14 mouse cellular contexts compared by ENCODE assay signal in the genomic region with DNA sequence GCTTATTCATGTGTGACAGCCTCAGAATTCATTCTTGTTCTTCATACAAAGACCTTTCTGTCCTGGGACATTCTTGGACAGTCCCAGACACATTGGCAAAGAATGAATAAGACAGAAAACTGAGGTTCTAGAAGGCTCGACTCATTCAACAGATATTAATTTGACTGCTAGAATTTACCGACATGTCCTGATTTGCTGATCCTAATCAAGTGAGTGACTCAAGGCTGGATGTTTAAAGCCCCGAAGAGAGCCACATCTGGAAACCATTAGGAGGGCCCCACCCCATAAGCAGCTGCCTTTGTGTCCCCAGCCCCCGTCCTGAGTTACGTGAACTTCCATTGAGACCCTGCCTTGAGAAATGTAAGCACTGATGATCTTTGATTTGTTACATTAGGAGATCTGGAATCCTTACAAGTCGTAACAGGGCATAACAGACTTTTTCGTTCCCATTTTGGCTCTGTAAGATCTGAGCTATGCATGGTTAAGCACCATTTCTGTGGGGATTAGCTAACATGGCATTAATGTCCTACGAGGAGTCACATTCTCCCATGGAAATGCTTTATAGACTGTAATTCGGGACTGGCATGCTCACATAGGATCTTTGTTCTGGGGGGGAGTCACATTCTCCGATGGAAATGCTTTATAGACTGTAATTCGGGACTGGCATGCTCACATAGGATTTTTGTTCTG.
A peak's percentile ranks its signal among the peaks of the same experiment; 100 is the strongest.
DNase-seq lines count a peak whose midpoint lies in the region; ATAC-seq and TF ChIP-seq lines count a peak whose summit lies in the region.
"Had no signal": no experiment of that assay in that cellular context is flagged by ENCODE, and none has a peak within 500 bp of the region (broad histone marks: within the 10 kb centered on the region; RNA-seq: fewer than 3 reads in every experiment).

No protein-coding gene starts in this region.

- H3K4me1 ChIP-seq in kidney, adult 2 months (ENCODE audit: control insufficient read depth, insufficient read depth, low read length) = peaks cover 5% of the 10 kb centered on the region; the same call in 1 of the 2 replicates
- peaks cover 13% of the 10 kb centered on the region for H3K4me1 ChIP-seq in limb, embryonic 11.5 days (ENCODE audit: control insufficient read depth, insufficient read depth, low read length)

- no peaks in the 10 kb centered on the region for H3K9me3 ChIP-seq in limb, embryonic 11.5 days (ENCODE audit: control insufficient read depth, low read length)

- peak; percentile 70; the same call in 1 of the 2 replicates for ATAC-seq in limb, embryonic 11.5 days (ENCODE audit: insufficient number of reproducible peaks, low FRiP score, low TSS enrichment, low read depth)
- ATAC-seq: forebrain, embryonic 16.5 days had no signal

- no peak overlapping the region for H3K4me3 ChIP-seq in kidney, adult 2 months (ENCODE audit: insufficient read depth, low read depth, low read length)
- H3K4me3 ChIP-seq in limb, embryonic 11.5 days (ENCODE audit: low read depth, low read length) = no peak overlapping the region

- no peak overlapping the region for H3K9ac ChIP-seq in limb, embryonic 11.5 days (ENCODE audit: low read length)

- no peaks in the 10 kb centered on the region for H3K36me3 ChIP-seq in kidney, adult 2 months (ENCODE audit: control insufficient read depth, insufficient read depth, low read length)
- H3K36me3 ChIP-seq in limb, embryonic 11.5 days (ENCODE audit: control insufficient read depth, insufficient read depth, low read length) = no peaks in the 10 kb centered on the region

- H3K27ac ChIP-seq in kidney, adult 2 months (ENCODE audit: insufficient read depth, low read depth, low read length) = no peak overlapping the region
- H3K27ac ChIP-seq in limb, embryonic 11.5 days (replicated peaks; ENCODE audit: low read depth, low read length) = no peak overlapping the region; the same call in 1 of the 2 replicates

- peak; percentile 19 for DNase-seq in kidney, adult 2 months
- DNase-seq in kidney, postnatal 14 days = no peak
- peak; percentile 76 for DNase-seq in 3T3-L1 (ENCODE audit: low read depth, low spot score)
- DNase-seq in embryo, embryonic 11.5 days (ENCODE audit: low read depth, low spot score) = peak; percentile 46
- peak; percentile 71 for DNase-seq in limb, embryonic 11.5 days (ENCODE audit: low spot score)
- no peak for DNase-seq in left cerebral cortex, postnatal 25 days (ENCODE audit: low spot score in 2 of 2)
- DNase-seq in cerebellum, postnatal 36 days = no peak
- no peak for DNase-seq in spleen, postnatal 14 days (ENCODE audit: low spot score in 2 of 2)
- DNase-seq: cerebellum, adult 9-11 months; heart, adult 18-20 months; lung, postnatal 10 days; right cerebral cortex, adult 18-20 months had no signal

- H3K4me2 ChIP-seq in limb, embryonic 11.5 days (ENCODE audit: low read depth, severe bottlenecking) = no peak overlapping the region

- TF ChIP-seq CTCF in kidney, adult 2 months (conservative IDR thresholded peaks at IDR 0.05; ENCODE audit: insufficient read depth, insufficient read length, low read depth, low read length) = no peak

- H3K27me3 ChIP-seq in kidney, adult 2 months (replicated peaks; ENCODE audit: control insufficient read depth, insufficient read depth, low read length) = no peaks in the 10 kb centered on the region
- no peaks in the 10 kb centered on the region for H3K27me3 ChIP-seq in limb, embryonic 11.5 days (ENCODE audit: control insufficient read depth, insufficient read depth, low read length)
- H3K27me3 ChIP-seq: CH12.LX had no signal

- 37% methylated on average over 11 of the region's 11 CpGs for WGBS in kidney, adult 2 months
- WGBS in limb, embryonic 11.5 days = 24% methylated on average over 11 of the region's 11 CpGs

- intact Hi-C loops in left cerebral cortex, postnatal 25 days (cut with DNase I) = no loop called here

- no peak for TF ChIP-seq POLR2A in kidney, adult 2 months (IDR thresholded peaks at IDR 0.05; ENCODE audit: low read depth, low read length)

Comparison
In these comparisons a context has a peak if more than half of its experiments do, and no peak if none do; other contexts are left out.
1. DNase-seq: peak in kidney, adult 2 months (single experiment), 3T3-L1 (single experiment), embryo, embryonic 11.5 days (single experiment) and limb, embryonic 11.5 days (single experiment); none in kidney, postnatal 14 days (single experiment), left cerebral cortex, postnatal 25 days (0 of 2), cerebellum, postnatal 36 days (0 of 2) and spleen, postnatal 14 days (0 of 2).